Mouse (Mus musculus) thymus, postnatal 0 days (tissue): ENCODE results near the gene Chdh. TPM values are rescaled to one million over a fixed set of nuclear protein-coding genes. Genes with fewer than 3 reads are reported as not detected.

Experiments used
- DNase-seq: peaks from one replicate; pipeline ENCODE4 v3.0.0-alpha.2; 2015; ENCODE audit warnings: low spot score
- polyA plus RNA-seq: library from polyadenylated mRNA; unstranded; fragments of >200 nt; fragmentation: Nextera tagmentation; extraction: Ambion mirVana; gene quantifications from 2 replicates; pipeline ENCODE4 v1.2.1, GENCODE M21; 2015

Gene Chdh
- polyA plus RNA-seq, 1 experiment from 2014 or later = 10.1 TPM

- DNase-seq = no peak
Measured at GRCm38 (mm10) chr14:30011886-30012560, 3.2 kb downstream of the Chdh start.

GRCm38 (mm10) chr14:30014487-30014886, 5.7 kb downstream of the Chdh start:
- DNase-seq = peak; percentile 75

- no peak for DNase-seq
Measured at GRCm38 (mm10) chr14:30015008-30015407, 6.2 kb downstream of the Chdh start.

- no peak for DNase-seq
Measured at GRCm38 (mm10) chr14:30016666-30017065, 7.8 kb downstream of the Chdh start.

GRCm38 (mm10) chr14:30017794-30018462, 9.1 kb downstream of the Chdh start:
- DNase-seq = peak; percentile 50

GRCm38 (mm10) chr14:30018463-30018801, 9.6 kb downstream of the Chdh start:
- DNase-seq = no peak

GRCm38 (mm10) chr14:30018846-30019245, 10.0 kb downstream of the Chdh start:
- no peak for DNase-seq

- no peak for DNase-seq
Measured at GRCm38 (mm10) chr14:30019375-30019774, 10.6 kb downstream of the Chdh start.

GRCm38 (mm10) chr14:30019792-30020575, 11.2 kb downstream of the Chdh start:
- DNase-seq = peak; percentile 65

GRCm38 (mm10) chr14:30022471-30022870, 13.6 kb downstream of the Chdh start:
- DNase-seq = peak; percentile 49

- peak; percentile 77 for DNase-seq
Measured at GRCm38 (mm10) chr14:30024387-30024786, 15.6 kb downstream of the Chdh start.

GRCm38 (mm10) chr14:30027378-30027777, 18.6 kb downstream of the Chdh start:
- DNase-seq = peak; percentile 83

GRCm38 (mm10) chr14:30033405-30033804, 24.6 kb downstream of the Chdh start:
- no peak for DNase-seq

GRCm38 (mm10) chr14:30038431-30038830, 29.6 kb downstream of the Chdh start:
- no peak for DNase-seq

- no peak for DNase-seq
Measured at GRCm38 (mm10) chr14:30039413-30039812, 30.6 kb downstream of the Chdh start.

- no peak for DNase-seq
Measured at GRCm38 (mm10) chr14:30041836-30042235, 33.0 kb downstream of the Chdh start.

- no peak for DNase-seq
Measured at GRCm38 (mm10) chr14:30043356-30043940, 34.6 kb downstream of the Chdh start.

GRCm38 (mm10) chr14:30045239-30045638, 36.4 kb downstream of the Chdh start:
- DNase-seq = no peak

- no peak for DNase-seq
Measured at GRCm38 (mm10) chr14:30045704-30046220, 36.9 kb downstream of the Chdh start.

- DNase-seq = no peak
Measured at GRCm38 (mm10) chr14:30046976-30047375, 38.2 kb downstream of the Chdh start.

GRCm38 (mm10) chr14:30048049-30048448, 39.2 kb downstream of the Chdh start:
- DNase-seq = no peak

- DNase-seq = no peak
Measured at GRCm38 (mm10) chr14:30050280-30050679, 41.5 kb downstream of the Chdh start.
